Mouse (Mus musculus): ENCODE measurements around the gene Agbl3. TPM values are rescaled to one million over a fixed set of nuclear protein-coding genes. Genes with fewer than 3 reads are reported as not detected.

Gene Agbl3
- polyA plus RNA-seq, 1 experiment = 0.29 TPM

DNA sequence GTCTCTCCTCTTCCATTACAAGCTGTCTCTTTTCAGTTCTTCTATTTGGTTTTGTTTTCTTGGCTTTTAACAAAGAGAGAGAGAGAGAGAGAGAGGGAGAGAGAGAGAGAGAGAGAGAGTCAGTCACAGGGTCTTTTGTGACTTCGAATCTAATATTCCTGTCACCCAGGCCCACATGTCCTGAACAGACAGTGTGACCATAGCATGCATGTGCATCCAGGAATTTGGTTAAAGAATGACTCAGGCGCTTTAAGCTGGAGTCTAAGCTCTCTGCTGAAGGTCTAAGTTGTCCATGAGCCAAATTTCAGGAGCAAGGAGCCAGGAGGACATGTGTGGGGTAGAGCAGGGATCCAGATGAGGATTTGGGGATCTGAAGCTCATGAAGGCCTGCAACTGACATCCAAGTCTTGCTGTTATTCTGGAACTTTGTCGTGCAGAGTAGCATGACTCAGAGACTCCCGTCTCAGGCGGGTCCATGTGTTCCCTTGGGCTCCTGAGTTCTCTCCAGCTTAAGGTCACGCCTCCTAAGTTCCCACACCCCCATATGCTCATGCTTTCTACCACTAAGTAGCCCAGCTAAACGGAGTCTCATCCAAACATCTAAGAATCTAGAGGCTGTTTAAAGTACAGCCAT, 29.6 kb upstream of the Agbl3 start:
- TF ChIP-seq TAL1 (IDR thresholded peaks at IDR 0.05; ENCODE audit: low read length) (no peak), GATA1 (IDR thresholded peaks at IDR 0.05; ENCODE audit: low read length) (no peak)
- Histone ChIP-seq H3K27me3 (ENCODE audit: control insufficient read depth) (no peaks in the 10 kb centered on the region), H3K9me3 (ENCODE audit: control insufficient read depth, low read length) (no peaks in the 10 kb centered on the region), H3K4me3 (replicated peaks) (no peak overlapping the region), H3K36me3 (ENCODE audit: control insufficient read depth) (peaks cover 2% of the 10 kb centered on the region; the same call in 1 of the 2 replicates), H3K4me1 (ENCODE audit: control insufficient read depth) (no peaks in the 10 kb centered on the region)

DNA sequence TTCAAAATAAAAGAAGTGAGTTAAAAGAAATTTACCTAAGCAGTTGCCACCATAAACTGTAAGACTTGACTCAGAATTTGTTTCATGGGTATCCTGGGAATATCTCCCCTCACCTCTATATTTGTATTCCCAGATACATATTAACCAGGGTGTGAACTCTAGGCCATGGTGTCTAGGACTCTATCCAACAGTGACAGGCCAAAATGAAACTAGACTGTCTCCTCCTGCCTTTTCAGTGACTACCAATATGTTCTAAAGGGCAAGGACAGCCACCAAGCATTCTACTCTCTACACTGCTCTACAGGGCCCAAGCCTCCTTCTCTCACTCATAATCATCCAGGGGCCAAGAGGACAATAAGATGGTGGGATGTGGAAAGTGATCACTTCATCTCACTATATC, 28.6 kb upstream of the Agbl3 start:
- Histone ChIP-seq H3K4me1 (ENCODE audit: control insufficient read depth) (no peaks in the 10 kb centered on the region), H3K27me3 (ENCODE audit: control insufficient read depth) (no peaks in the 10 kb centered on the region), H3K9me3 (ENCODE audit: control insufficient read depth, low read length) (no peaks in the 10 kb centered on the region), H3K36me3 (ENCODE audit: control insufficient read depth) (peaks cover 2% of the 10 kb centered on the region; the same call in 1 of the 2 replicates), H3K4me3 (replicated peaks) (no peak overlapping the region)
- TF ChIP-seq TAL1 (IDR thresholded peaks at IDR 0.05; ENCODE audit: low read length) = no peak
- TF ChIP-seq GATA1 (IDR thresholded peaks at IDR 0.05; ENCODE audit: low read length) = no peak

DNA sequence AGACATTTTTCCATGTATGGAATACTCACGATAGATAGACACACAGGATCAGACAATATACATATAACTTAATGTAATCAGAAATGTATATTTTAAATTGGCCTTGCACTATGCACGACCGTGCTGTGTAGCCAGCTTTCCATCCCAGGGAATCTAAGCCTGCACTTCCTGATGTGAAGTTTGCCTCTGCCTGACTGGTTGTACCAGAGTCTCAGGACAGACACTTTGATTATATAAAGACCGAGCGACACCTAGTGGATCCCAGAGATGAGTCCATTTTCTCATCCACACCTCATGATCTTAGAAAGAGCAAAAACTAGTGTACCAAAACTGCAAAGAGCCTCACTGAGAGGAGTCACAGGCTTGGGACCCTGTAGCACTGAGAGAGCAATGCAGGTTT, 25.8 kb upstream of the Agbl3 start:
- Histone ChIP-seq H3K36me3 (ENCODE audit: control insufficient read depth) (no peaks in the 10 kb centered on the region; the same call in 1 of the 2 replicates), H3K9me3 (ENCODE audit: control insufficient read depth, low read length) (no peaks in the 10 kb centered on the region), H3K4me3 (replicated peaks) (no peak overlapping the region), H3K27me3 (ENCODE audit: control insufficient read depth) (no peaks in the 10 kb centered on the region), H3K4me1 (ENCODE audit: control insufficient read depth) (no peaks in the 10 kb centered on the region)
- no peak for TF ChIP-seq GATA1 (IDR thresholded peaks at IDR 0.05; ENCODE audit: low read length)
- TF ChIP-seq TAL1 (IDR thresholded peaks at IDR 0.05; ENCODE audit: low read length) = no peak

DNA sequence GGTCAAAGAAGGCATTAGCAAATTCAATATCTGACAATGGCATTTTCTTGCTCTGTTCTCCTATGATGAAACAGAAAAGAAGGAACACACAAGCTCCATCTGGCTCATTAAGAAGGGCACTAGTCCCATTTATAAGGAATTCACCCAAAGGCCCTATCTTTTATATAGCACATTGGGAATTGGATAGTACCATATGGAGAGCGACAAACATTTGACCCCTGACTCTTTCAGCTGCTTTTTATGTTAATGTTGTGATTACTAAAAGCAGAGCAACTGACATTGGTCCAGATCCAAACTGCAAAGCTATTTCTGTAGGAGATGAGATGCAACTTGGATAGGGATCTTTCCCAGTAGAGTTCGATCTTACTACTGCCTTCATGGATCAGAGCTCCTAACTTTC, 21.9 kb upstream of the Agbl3 start:
- Histone ChIP-seq H3K36me3 (ENCODE audit: control insufficient read depth) (no peaks in the 10 kb centered on the region; the same call in 1 of the 2 replicates), H3K4me3 (replicated peaks) (no peak overlapping the region), H3K4me1 (ENCODE audit: control insufficient read depth) (peaks cover 3% of the 10 kb centered on the region), H3K27me3 (ENCODE audit: control insufficient read depth) (no peaks in the 10 kb centered on the region), H3K9me3 (ENCODE audit: control insufficient read depth, low read length) (no peaks in the 10 kb centered on the region)
- TF ChIP-seq GATA1 (IDR thresholded peaks at IDR 0.05; ENCODE audit: low read length) (no peak), TAL1 (IDR thresholded peaks at IDR 0.05; ENCODE audit: low read length) (no peak)

DNA sequence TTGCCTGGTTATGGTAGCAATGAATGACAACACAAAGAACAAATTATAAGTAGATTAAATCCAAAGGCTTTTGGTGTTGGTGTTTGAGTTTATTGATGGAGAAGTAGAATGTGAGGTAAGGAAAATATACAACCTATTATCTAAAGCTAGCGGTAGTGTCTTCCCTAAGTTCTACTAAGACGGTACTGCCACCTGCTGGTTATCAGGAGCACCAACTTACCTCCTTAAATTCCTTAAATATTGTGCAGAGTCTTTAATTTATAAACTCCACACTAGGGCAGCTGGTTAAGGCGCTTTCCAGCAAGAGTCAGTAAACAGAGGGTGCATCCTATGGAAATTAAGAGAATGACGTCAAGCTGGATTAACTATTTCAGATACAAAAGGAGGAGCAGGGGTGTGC, 20.2 kb upstream of the Agbl3 start:
- Histone ChIP-seq H3K4me3 (replicated peaks) (no peak overlapping the region), H3K27me3 (ENCODE audit: control insufficient read depth) (no peaks in the 10 kb centered on the region), H3K9me3 (ENCODE audit: control insufficient read depth, low read length) (no peaks in the 10 kb centered on the region), H3K4me1 (ENCODE audit: control insufficient read depth) (peaks cover 3% of the 10 kb centered on the region), H3K36me3 (ENCODE audit: control insufficient read depth) (no peaks in the 10 kb centered on the region; the same call in 1 of the 2 replicates)
- no peak for TF ChIP-seq GATA1 (IDR thresholded peaks at IDR 0.05; ENCODE audit: low read length)

DNA sequence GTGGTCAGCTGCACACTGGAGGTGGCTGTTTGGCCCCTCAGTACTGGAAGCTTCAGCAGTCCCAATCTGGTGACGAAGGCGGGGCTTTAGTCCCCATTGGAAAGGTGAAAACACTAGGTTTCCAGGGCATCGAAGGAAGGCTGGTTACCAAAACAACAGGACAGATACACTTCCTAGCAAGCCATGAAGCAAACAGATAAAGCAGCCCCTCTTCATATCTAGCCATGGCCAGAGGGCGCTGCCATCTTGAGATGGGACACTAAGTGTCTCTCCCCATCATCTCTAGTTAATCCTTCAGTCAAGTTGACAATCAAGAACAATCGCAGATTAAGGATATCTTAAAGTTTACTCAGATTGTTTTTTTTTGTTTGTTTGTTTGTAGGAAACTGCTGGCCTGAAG, 14.5 kb upstream of the Agbl3 start:
- peaks cover 16% of the 10 kb centered on the region for H3K4me1 ChIP-seq (ENCODE audit: control insufficient read depth)
- no peak overlapping the region for H3K4me3 ChIP-seq (replicated peaks)
- H3K9me3 ChIP-seq (ENCODE audit: control insufficient read depth, low read length) = no peaks in the 10 kb centered on the region
- no peaks in the 10 kb centered on the region; the same call in 1 of the 2 replicates for H3K36me3 ChIP-seq (ENCODE audit: control insufficient read depth)
- no peaks in the 10 kb centered on the region for H3K27me3 ChIP-seq (ENCODE audit: control insufficient read depth)
- TF ChIP-seq TAL1 (IDR thresholded peaks at IDR 0.05; ENCODE audit: low read length) (no peak), GATA1 (IDR thresholded peaks at IDR 0.05; ENCODE audit: low read length) (no peak)

DNA sequence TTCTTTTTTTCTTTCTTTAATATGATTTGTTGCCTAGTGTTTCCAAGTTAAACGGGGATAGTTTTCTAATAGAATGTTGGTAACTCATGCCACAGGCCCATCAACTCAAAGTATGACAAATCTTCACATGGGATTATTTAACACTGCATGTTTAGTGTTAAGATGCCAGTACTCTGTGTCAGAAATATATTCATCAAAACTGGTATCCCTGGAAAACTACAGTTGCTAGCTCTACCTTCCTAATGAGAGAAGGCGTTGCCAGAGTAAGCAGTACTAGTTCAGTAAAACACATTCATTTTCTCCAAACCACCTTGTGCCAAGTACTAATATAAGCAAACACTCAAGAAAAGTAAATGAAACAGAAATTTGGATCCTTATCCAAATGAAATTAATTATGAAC, 10.2 kb upstream of the Agbl3 start:
- peaks cover 3% of the 10 kb centered on the region; the same call in 1 of the 2 replicates for H3K36me3 ChIP-seq (ENCODE audit: control insufficient read depth)

DNA sequence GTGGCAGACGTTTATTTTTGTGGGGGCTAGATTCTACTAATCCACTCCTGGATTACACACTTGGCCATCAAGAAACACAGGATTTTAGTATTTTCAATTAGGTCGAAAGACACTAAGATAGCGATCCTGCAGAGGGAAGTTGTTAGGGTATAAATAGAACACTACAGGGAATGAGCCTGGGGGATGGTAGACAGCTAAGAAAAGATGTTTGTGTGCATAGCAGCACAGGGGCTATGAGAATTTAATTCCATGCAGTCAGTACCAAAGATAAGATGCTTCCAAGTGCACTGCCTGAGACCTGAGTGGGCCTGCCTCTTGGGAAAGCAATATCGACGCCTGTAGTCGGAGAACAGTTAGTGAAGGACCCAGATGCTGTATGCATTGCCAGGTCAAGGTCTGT, 9.7 kb upstream of the Agbl3 start:
- Histone ChIP-seq H3K9me3 (ENCODE audit: control insufficient read depth, low read length) (no peaks in the 10 kb centered on the region), H3K4me1 (ENCODE audit: control insufficient read depth) (peaks cover 14% of the 10 kb centered on the region), H3K36me3 (ENCODE audit: control insufficient read depth) (peaks cover 3% of the 10 kb centered on the region; the same call in 1 of the 2 replicates), H3K4me3 (replicated peaks) (no peak overlapping the region), H3K27me3 (ENCODE audit: control insufficient read depth) (no peaks in the 10 kb centered on the region)
- TF ChIP-seq TAL1 (IDR thresholded peaks at IDR 0.05; ENCODE audit: low read length) (no peak), GATA1 (IDR thresholded peaks at IDR 0.05; ENCODE audit: low read length) (no peak)

More for the DNA sequence above, 10.2 kb upstream of the Agbl3 start:
- peaks cover 14% of the 10 kb centered on the region for H3K4me1 ChIP-seq (ENCODE audit: control insufficient read depth)
- no peaks in the 10 kb centered on the region for H3K27me3 ChIP-seq (ENCODE audit: control insufficient read depth)
- TF ChIP-seq GATA1 (IDR thresholded peaks at IDR 0.05; ENCODE audit: low read length) (no peak), TAL1 (IDR thresholded peaks at IDR 0.05; ENCODE audit: low read length) (no peak)
- H3K4me3 ChIP-seq (replicated peaks) = no peak overlapping the region
- H3K9me3 ChIP-seq (ENCODE audit: control insufficient read depth, low read length) = no peaks in the 10 kb centered on the region

DNA sequence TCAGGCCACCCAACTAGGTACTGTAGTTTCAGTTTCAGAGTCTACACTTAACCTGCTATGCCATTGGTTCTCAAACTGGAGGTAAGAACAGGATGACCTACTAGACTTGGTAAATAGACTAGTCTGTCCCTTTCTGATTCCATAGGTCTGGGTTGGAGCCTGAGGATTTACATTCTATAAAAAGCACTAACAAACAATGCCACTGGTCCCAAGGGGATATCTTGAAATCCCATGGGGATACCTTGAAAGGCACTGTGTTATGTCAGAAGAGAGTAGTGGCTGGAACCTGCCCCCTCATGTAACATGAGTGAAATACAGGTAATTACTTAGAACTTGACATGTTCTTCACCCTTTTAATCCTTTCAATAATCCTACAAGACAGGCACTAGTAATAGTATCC, 3.8 kb upstream of the Agbl3 start:
- H3K4me1 ChIP-seq (ENCODE audit: control insufficient read depth) = peaks cover 12% of the 10 kb centered on the region
- H3K9me3 ChIP-seq (ENCODE audit: control insufficient read depth, low read length) = no peaks in the 10 kb centered on the region
- no peak overlapping the region for H3K4me3 ChIP-seq (replicated peaks)
- no peak for TF ChIP-seq GATA1 (IDR thresholded peaks at IDR 0.05; ENCODE audit: low read length)
- no peak for TF ChIP-seq TAL1 (IDR thresholded peaks at IDR 0.05; ENCODE audit: low read length)
- peaks cover 3% of the 10 kb centered on the region; the same call in 1 of the 2 replicates for H3K36me3 ChIP-seq (ENCODE audit: control insufficient read depth)
- H3K27me3 ChIP-seq (ENCODE audit: control insufficient read depth) = no peaks in the 10 kb centered on the region

DNA sequence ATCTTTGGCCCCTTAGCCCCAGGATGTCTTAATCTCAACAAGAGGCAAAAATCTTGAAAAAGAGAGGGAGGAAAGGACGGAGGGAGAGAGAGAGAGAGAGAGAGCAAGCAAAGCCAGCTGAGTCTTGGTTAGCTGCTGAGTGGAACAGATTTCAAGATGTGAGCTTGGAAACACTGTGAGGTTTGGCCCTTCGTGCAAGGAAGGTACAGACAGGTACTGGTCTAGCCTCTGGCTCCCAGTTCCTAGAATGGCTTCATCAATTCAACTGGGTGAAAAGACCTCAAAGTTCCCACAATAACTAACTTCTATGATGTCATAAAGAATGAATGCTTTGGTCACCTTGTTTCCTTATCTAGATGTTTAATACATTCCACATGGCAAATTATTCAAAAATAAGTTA, 3.1 kb upstream of the Agbl3 start:
- Histone ChIP-seq H3K9me3 (ENCODE audit: control insufficient read depth, low read length) (no peaks in the 10 kb centered on the region), H3K36me3 (ENCODE audit: control insufficient read depth) (peaks cover 2% of the 10 kb centered on the region; the same call in 1 of the 2 replicates), H3K4me1 (ENCODE audit: control insufficient read depth) (peaks cover 16% of the 10 kb centered on the region), H3K27me3 (ENCODE audit: control insufficient read depth) (no peaks in the 10 kb centered on the region), H3K4me3 (replicated peaks) (no peak overlapping the region)
- TF ChIP-seq GATA1 (IDR thresholded peaks at IDR 0.05; ENCODE audit: low read length) = no peak
- no peak for TF ChIP-seq TAL1 (IDR thresholded peaks at IDR 0.05; ENCODE audit: low read length)
